Mouse (Mus musculus) cerebellum, postnatal 10 days (tissue): ENCODE data around the gene Atf2.
"Not testable (repeated sequence)": the region's sequence is repeated elsewhere in the genome, so short reads cannot be mapped to it uniquely, and the experiment has no call there.

ENCODE experiments used
- DNase-seq, 2 experiments: peaks; one replicate each; pipeline ENCODE4 v3.0.0; 2021; ENCODE audit warnings: mixed read lengths in 2 of 2

The Atf2 gene

DNA sequence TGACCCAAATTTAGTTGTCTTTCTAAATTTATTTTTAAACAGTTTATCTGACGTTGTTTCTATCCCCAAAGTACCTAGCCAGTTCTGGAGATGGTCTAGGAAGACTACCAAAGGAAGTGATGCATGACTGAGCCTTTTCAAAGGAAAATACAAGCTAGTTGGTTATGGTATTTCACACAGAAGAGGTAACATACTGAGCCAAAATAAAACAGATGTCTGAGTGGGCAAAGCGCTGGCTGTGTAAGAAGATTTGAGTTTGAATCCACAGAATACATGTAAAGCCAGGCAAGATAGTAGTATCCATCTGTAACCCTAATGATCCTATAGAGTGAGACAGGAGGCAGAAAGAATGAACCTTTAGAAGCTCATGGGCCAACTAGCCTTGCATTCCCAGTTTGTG, 14.5 kb downstream of the Atf2 start:
- DNase-seq: no peak

DNA sequence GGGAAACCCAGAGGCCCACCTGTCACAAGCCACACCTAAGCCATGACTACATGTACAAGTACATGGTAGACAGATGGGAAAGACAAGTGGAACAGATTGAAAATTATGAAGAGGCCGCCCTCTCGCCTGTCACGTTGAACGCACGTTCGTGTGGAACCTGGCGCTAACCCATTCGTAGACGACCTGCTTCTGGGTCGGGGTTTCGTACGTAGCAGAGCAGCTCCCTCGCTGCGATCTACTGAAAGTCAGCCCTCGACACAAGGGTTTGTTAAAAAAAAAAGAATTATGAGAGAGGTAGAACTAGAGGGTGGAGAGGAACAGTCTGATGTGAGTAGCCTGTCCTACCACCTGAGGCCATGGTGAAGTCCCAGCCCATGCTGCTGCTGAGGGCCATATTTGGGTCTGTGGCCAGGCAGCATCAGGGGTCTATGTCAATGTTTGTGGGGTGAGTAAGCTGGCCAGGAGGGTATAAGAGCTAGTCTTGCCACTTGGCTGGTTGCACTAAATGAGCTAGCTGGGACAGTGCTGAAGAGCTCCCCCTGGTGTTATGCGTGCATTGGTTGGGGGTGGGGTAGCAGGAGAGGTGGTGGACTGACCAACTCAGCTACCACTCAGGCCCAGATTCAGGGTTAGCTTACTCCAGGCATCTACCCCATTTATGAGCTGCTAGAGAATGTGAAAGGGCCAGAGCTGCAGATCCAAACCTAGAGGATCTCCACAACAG, 24.5 kb downstream of the Atf2 start:
- peak; percentile 25 to 28 for DNase-seq

DNA sequence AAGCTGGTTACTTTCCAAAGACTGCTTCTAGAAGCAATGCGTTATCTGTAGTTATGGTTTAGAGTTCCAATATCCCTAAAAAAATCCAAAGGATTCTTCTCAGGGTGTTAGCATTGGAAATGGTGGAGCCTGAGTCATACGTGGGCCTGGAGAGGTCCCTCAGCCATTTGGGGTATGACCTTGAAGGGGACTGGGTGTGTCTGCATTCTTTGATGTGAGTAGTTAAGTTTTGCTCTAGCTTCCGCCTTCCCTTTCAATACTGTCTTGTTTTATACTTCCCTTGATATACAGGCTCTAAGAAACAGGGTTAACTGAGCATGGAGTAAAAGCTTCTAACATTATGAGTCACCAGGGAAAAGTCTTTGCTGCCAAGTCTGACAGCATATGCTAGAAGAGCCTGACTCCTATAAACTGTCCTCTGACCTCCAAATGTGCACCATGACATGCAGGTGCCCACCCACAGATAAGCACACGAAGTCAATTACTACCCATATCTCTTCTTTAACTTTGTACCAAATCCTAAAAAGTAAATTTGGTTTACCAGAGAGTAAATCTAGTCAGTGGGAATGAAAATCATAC, 32.3 kb downstream of the Atf2 start:
- DNase-seq: no peak

DNA sequence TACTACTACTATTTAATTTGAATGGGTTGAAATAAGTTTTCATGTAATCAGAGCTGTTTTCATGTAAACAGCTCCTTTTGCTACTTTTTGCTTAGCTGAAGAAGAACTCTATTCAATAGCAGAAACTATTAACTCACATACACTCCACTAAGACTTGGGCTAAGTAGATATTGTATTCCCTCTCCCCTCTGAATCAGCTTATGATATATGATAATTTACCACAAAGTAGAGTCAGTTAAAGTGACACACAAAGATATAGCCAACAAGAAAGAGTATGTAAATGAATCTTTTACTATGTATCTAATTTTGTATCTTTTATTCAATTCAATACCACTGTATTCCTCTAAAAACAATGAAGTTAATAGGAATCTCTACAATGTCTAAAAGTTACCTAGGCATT, 35.1 kb downstream of the Atf2 start:
- no peak for DNase-seq

DNA sequence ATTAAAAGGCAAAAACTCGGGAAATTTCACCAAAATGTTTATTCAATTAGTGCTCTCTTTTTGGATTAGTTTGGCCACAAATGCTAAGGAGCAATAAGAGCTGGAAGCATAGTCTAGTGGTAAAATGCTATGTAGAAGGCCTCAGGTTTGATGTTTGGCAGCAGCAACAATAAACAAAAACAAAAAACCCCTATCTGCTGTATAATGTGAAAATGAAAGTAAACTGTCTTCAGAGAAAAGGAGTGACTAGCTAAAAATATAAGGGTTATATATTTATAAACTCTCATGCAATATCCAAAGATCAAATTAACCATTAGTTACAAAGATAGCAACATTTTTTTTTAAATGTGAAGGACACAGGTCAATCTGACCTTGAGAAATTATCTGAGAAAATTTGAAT, 36.2 kb downstream of the Atf2 start:
- no peak for DNase-seq

DNA sequence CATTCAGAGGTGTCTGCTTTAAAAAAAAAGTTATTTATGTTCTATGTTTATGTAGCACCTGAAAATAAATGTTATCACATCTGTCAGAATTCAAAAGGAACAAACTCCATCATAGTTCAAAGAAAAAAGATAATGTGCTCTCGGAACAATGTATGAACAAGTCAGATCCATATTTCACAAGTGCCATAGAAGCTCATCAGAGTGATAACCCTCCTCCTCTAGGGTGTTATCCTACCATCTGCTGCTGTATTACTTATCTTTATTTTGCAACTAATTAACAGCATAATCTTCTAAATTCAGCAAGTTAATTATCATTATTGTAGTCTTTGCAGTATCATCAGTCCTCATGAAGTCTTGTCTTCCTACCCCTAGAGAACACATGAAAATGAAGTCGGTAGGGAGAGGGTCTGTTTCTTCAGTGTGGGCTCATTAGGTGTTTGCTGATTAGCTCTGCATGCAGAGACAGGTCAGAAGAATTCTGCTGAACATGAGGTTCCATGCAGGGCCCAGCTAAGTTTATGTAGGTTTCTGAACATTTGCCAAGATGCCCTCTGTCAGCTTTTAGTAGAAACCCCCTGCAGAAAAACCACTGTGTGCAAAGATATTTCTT, 57.9 kb downstream of the Atf2 start:
- no peak for DNase-seq

DNA sequence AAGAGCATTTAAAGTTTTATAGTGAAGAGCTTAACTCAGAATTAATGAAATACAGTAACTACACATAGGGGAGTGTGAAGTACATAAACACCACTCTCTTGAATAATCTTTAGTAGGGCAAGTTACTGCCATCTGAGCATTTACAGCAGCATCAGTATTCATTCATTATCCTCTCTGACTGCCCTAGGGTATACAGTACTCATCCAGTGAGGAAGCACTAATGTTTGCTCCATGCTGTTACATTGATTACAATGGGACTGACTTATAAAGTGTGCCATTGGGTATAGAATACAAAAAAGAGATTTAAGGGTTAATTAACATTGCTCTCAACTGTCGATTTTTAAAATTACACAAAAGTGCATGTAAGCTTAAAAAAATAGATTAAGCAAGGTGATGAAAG, 59.2 kb downstream of the Atf2 start:
- no peak for DNase-seq

DNA sequence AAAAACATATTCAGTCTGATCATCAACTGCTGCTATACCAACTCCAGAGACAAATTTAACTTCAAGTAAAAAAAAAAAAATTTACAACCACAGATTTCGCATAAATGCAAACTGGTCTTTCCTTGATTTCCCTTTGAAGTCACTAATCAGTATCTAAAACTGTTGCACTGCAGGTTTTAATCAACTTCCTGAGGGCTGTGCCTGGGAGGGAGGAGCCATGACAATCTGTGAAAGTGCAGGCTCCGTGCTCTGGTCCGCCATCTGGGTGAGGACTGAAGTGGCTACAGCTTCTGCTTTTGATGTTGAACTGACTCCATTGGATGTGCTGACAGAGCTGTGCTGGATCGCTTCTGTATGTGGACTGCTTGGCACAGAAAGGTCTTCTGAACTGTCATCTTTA, 73.7 kb downstream of the Atf2 start:
- peak in 1 of 2 experiments; percentile 4 for DNase-seq

DNA sequence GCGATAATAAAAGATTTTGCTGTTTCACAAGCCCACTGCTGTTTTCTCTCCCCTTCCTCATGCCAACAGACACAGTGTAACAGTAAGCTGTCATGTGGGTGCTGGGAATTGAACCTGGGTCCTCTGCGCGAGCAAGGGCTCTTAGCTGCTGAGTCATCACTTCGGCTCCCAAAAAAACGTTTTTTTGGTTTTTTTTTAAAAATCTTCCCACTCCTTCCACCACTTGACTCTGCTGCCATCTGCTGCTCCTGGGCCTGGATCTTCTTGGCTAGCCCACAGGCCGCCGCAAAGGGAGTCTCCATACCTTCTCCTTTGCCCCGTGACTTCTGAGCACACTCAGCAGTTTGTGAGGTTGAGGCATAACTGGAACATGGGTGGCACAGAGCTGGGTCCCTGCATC, 84.8 kb downstream of the Atf2 start:
- DNase-seq: peak; percentile 8

DNA sequence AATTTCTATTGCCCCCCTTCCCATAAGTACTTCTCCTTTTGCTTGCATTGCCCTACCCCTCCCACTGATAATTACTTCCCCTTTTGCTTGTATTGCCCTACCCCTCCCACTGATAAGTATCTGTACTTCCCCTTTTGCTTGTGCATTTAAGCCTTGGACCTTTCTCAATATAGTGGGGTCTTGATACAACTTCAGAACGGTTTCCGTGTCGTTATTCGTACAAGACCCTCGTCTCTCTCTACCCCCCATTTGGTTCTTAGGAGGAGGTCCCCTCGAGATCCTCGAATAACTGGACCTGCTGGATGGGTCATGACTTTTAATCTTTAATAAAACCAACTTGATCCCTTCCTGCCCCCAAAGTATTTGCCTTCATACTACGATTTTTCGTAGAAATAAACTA, 92.3 kb downstream of the Atf2 start:
- DNase-seq: not testable (repeated sequence)

DNA sequence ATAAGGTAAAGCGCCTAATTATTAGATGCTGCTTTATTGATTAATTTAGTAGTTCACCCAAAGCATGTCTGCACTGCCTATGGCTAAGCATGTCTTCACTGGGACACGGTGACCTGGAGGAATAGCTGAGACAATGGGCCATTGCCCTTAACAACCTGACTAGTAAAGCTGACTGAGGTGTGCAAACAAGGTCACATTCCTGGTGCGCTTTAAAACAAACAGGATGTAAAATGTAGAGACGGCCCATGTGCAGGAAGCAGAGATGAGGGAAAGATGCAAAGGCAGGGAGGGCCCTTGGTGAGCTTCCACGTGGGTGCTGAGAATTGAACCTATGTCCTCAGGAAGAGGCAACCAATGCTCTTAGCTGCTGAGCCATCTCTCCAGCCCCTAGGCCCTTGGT, 93.7 kb downstream of the Atf2 start:
- DNase-seq: no peak

DNA sequence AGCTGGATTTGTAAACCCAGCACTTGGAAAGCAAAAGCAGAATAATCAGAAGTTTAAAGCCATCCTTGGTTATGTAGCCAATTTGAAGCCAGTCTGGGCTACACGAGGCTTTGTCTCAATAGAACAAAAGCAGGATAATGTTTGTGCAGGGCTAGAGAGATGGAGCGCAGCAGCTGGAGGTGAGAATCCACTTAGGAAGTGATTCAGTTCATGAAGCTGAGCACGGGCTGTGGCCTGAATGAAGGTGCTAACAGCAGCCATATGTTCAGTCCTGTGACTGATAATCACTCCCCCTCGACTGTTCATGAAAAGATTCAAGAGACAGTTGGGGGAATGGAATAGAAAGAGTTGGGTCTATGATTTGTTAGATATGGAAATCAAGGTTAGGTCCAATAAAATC, 94.3 kb downstream of the Atf2 start:
- no peak for DNase-seq

DNA sequence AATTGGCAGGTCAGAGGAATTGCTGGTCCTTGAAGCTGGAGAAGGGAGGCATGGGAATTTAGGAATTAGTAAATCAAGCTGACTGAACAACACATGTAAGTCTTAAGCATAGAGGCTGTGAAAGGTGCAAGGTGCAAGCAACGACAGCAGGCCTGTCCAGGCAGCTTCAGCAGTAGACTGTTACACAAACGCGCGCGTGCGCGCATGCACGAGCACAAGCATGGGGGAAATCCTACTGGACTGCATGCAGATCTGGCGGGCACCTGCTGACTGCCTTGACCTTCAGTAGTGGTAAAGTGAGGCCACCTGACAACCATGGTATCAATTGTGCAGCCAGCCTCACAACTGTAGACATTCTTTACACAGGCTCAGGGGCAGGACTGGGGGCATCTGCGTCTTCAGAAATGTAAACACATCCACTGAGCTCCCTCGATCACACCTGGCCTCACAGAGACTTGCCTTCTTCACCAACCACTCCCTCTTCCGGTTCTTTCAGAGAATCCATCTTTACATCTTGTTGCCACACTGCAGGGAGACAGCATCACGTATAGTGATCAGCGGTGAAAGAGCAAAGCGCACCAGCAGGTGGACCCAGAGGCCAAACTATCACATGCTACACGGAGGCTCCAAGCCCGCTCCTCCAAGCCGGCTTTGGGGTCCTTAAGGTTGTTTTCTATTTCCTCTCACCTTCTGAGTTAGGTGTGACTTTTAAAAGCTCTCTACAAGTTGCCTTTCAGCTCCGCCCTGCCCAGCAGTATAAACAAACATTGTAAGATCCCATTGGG, 100.4 kb downstream of the Atf2 start:
- DNase-seq: peak; percentile 42 to 52

DNA sequence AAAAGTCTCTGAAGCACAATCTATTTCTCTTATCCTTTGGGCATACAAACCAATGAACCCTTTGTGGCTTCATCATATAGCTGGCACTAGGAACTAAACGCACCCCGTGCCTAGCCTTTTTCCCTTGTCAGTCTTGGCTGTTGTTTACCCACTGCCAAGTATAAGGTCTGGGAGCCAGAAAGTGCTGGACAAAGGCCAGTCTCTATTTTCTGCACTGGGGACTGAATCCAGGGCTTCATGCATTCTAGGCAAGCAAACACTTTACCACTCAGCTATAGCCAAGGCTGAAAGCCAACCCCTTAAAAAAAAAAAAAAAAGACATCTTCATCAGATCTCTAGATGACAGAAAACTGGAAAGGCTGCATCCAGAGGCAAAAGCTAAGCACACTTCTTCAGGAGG, 102.1 kb downstream of the Atf2 start:
- DNase-seq: peak; percentile 81 to 88

DNA sequence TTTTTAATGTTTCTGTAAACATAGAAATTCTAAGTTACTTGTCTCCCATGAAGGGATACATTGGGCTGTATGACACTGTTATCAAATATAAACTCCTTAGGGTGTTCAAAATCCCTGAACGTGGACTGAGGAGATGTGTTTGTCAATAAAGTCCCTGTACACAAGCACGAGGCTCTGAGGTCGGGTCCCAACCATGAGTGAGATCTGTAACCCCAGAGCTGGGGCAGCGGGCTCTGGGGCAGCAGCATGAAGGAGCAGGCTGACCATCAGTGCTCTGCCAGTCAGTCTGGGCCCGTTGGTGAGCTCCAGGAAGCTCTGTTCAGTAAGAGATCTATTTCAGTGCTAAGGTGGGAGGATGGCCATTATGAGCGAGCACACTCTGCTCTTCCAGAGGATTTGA, 104.0 kb downstream of the Atf2 start:
- DNase-seq: no peak

DNA sequence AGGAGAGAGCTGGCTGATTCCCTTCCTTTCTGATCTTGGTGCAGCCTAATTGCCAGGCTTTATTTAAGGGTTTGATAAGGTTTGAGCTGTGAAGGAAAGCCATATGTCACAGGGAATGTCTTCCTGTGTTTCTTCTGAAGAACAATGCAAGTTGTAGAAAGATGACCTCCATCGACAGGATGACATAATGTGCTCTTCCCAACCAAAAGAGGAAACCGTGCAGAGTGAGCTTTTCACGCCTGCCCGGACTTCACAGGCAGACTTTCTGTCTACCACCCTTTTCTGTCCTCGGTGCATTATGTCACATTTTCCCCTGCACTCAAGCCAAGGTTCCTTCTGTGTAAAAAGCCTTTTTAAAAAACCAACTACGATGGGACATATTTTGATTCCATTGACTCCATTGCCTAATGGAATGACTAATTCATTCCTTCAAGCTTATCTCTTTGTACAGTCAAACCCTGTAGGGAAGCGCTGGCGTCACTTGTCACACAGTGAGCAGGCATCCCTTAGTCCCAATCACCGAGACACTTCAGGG, 110.0 kb downstream of the Atf2 start:
- DNase-seq: no peak

DNA sequence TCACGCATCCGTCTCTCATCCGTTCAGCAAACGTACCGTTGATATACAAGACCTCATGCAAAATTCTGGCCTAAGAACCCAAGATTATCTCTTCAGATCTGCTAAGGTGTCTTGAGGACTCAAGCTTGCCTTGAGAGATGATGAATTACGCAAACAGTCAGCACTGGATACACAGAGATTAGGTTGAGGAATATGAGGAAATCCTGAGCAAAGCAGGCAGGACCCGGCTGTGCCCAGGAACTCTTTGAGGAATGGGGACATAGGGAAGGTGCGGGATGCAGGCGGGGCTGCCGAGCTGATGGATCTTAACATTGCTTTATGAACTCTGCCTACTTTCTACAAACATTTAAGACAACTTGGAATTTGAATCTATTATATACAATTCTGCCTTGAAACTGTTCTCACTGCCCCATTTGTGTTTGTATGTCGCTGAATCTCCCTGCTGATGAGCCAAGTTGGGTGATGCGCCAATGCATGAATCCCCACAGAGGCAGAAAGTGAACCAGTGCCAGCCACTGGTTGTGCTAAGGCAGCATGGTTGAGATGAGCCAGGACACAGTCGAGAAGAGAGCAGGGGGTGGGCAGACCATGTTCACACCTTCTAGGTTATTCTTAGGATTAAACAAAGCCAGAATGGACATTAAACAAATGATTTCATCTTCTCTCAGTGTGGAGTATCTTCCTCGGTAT, 112.0 kb downstream of the Atf2 start:
- peak; percentile 52 to 70 for DNase-seq

DNA sequence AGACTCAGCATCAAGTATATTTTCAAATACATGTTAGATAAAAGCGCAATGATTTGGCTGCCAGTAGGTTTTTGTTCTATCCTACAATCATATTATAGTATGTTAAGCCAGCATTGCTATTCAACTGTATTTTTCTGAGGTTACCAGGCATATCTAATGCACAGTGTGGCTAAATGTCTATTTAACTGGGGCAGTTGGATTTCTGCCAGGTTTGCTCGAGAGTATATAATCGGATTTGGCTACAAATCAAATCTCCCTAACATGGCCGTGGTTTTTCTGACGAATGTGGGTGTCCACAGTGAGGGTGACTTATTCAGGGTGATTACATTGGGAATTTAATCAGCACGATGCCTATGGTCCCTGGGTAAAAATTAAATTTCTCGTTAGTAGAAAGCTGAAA, 112.6 kb downstream of the Atf2 start:
- peak; percentile 72 to 79 for DNase-seq

DNA sequence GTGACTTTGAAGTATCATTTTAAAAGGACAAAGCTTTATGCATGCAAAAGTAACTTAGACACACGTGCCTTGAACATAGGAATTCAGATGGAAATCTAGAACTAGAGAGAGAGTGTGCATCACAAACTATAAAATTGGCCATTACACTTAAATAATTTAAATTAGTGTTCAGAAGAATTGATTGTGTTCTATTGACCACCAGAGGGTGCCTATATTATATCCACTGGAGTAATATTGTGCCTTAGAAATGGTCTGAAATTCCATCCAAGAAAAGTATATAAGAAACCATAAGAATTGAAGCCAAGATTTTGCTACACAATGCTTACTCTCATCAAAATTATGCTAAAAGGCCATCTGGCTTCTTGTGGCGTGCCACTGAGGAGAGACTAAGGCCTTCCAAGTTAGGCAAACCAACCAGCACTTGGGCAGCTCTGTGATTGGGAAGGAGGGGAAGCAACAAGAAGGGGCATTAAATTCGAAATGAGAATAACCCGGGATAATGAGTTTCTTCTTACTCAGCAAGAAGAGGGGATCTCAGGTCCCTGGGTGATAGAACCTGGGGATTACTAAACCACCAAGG, 113.3 kb downstream of the Atf2 start:
- DNase-seq: peak; percentile 26 to 44

DNA sequence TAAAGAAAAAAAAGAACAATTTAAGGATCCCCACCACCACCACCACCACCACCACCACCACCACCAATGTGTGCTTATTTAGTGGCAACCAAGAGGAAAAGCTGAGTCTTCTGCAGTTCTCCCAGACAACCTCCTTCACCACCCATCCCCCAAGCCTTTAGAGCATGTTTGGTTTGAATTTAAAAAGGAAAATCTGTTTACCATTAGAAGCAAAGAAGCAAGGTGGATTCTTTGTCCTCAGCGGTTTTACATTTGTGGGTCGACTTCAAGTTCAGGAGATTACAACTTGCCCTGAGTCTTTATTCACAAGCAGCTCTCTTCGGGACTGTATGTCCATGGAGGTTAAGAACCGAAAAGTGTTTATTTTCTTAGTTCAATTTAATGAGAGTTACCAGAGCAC, 115.5 kb downstream of the Atf2 start:
- no peak for DNase-seq

DNA sequence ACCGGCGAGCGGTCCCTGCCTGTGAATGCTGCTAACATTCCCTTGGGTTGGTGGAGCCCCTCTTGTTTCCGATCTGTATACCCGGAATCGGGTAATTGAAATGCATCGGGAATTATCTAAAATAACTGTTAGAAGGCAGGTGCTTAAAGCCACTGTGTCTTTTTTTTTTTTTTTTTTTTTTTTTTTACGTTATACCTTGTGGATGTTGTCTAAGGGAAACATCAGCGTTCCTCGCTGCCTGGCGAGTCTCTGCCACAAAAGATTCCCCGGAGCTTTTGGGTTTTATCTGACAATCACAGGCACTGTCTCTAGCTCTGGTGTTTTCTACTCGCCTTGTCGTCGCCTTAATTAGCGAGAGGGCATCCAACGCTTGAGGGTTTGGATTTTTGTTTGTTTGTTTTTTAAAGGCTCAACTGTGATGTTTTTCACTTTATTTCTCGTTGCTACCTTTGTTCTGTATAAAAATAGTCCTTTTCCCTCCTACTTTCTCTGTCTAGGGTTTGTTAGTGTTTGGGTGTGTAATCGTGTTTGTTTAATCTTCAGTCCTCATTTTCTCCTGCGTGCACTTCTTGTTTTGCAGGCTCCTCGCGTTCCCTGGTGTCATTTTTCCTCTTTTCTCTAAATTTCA, 116.6 kb downstream of the Atf2 start:
- peak; percentile 23 to 45 for DNase-seq
